Mouse (Mus musculus): ENCODE measurements around the gene Foxn2.

DNA sequence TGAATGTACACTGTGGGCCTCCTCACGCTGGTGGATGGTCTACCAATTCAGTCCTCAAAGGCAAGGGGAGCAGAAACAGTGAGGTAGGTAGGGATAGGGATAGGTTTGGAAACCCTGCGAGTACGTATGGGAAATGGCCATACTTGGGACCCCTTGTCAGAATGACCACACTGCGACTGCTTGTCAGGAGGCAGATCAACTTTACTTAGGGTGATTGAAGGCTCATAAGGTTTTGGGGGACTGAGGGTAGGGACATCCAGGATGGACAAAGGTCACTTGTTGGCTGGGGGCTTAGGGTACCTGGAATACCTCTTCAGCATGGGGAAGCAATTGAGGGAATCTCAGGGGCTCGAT is 51.6 kb downstream of the Foxn2 start:
- TF ChIP-seq CTCF (IDR thresholded peaks at IDR 0.05; ENCODE audit: control insufficient read depth, insufficient read depth, insufficient replicate concordance, low read depth, low read length): no peak
- TF ChIP-seq POLR2A (IDR thresholded peaks at IDR 0.05; ENCODE audit: control insufficient read depth, low read depth, low read length): no peak
